Mouse (Mus musculus) bone marrow, adult 2 months (tissue): ENCODE data around the gene Wdr62.

Experiments used
- CTCF ChIP-seq: fragments of 200-500 bp; IDR thresholded peaks from 2 replicates; pipeline ENCODE4 v1.5.1; 2011; ENCODE audit warnings: low read length, control low read depth; ENCODE audit not compliant: control insufficient read depth, insufficient read depth
- POLR2A ChIP-seq: fragments of 200-500 bp; IDR thresholded peaks from 2 replicates; pipeline ENCODE4 v1.6.1; 2011; ENCODE audit warnings: low read depth, mild to moderate bottlenecking, control low read depth, low read length, borderline replicate concordance; ENCODE audit not compliant: control insufficient read depth

GRCm38 (mm10) chr7:30200200-30200599, 80.0 kb downstream of the Wdr62 start:
- no peak for TF ChIP-seq CTCF
- TF ChIP-seq POLR2A = no peak
